Mouse (Mus musculus): ENCODE data around the gene Slc23a2. TPM values are rescaled to one million over a fixed set of nuclear protein-coding genes. Genes with fewer than 3 reads are reported as not detected.

Gene Slc23a2
- polyA plus RNA-seq, 1 experiment from 2014 or later, result 19.3 TPM

DNA sequence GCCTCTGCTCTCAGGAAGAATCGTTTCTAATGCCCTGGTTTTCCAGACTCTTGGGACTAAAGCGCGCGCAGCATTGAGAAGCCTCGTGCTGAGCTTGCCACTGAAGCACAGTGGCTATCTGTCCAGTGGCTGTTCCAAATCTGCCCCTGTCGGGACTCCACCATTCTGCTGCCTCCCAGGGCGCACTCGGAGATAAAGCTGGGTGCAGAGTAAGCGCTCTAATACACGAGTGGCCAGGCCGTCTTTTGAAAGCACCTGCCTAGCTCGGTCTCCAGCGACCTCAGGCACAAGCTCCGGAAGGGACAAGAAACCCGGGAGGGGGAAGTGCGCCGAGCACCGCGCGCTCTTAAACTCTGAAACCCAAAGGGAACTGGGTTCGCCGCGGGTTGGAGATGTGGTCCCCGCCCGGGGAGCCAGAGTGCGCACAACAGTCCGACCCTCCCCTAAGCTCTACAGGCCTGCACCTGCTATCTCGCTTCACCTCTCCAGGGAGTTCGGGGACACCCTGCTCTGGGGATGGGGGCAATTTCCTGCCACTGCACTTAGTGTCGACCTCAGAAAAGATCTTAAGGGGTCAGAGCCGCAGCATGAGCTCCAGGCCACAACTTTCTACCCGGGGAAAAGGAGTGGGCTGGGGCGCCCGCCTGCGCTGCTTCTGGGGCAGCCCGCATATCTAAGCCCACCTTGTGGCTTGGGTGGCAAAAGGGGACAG lies 115.9 kb downstream of the Slc23a2 start:
- H3K27me3 ChIP-seq (replicated peaks; ENCODE audit: control insufficient read depth, insufficient read depth, low read length), result no peaks in the 10 kb centered on the region
- H3K4me1 ChIP-seq (ENCODE audit: control insufficient read depth, insufficient read depth, low read length), result peaks cover 16% of the 10 kb centered on the region; the same call in 1 of the 2 replicates
- H3K4me3 ChIP-seq (ENCODE audit: low read depth, low read length), result peak overlapping the region; percentile 63
- H3K9ac ChIP-seq (ENCODE audit: low read length), result peak overlapping the region; percentile 77
- ATAC-seq, result peak; percentile 35
- H3K36me3 ChIP-seq (ENCODE audit: control insufficient read depth, insufficient read depth, low read length), result no peaks in the 10 kb centered on the region
- DNase-seq (ENCODE audit: low spot score), result peak; percentile 38
- H3K4me2 ChIP-seq (ENCODE audit: low read length), result peak overlapping the region; percentile 63
- no peaks in the 10 kb centered on the region for H3K9me3 ChIP-seq (replicated peaks; ENCODE audit: control insufficient read depth, low read length)
- peak overlapping the region; percentile 40; the same call in 1 of the 2 replicates for H3K27ac ChIP-seq (ENCODE audit: low read depth, low read length)
- WGBS, result under 1% methylated on average over 36 of the region's 36 CpGs

DNA sequence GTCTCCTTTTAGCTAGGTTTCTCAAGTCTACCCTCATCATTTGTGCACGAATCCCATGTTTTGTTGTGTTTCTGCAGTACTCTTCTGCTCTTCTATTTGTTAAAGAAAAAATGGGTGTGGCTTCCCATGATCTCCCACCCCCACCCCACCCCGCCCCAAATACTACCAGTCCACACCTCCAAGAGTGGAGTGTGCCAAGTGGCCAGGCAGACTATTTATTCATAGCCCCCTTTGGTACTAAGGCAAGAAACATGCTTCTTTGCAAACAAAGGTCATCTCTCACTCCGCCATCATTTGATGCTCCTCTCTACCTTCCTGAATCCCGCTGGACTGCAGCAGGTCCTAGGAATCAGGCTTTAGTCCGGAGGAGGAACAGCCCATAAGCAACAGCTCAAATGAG lies 116.8 kb downstream of the Slc23a2 start:
- peak overlapping the region; percentile 77 for H3K9ac ChIP-seq (ENCODE audit: low read length)
- WGBS, result 32% methylated on average over 5 of the region's 5 CpGs

DNA sequence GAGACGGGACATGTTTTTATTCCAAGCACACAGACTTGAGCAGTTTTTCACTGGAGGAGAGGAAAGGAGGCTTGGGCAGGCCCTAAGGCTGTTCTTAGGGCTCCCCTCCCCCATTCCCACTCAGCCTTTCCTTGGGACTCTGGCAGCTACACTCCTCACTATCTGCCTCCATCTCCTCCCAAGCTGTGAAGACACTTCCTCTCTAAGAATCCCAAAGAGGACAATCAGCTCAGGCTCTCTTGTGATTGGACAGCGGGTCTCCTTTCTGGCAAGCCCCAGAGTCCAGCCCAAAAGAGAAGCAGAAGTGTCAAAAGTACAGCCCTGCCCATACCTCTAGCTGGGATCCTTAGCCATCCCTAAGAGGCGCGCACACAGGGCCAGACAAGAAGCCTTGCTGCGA lies 117.5 kb downstream of the Slc23a2 start:
- DNase-seq (ENCODE audit: low spot score), result no peak

More for the DNA sequence above, 116.8 kb downstream of the Slc23a2 start:
- ATAC-seq, result no peak
- Histone ChIP-seq H3K4me3 (ENCODE audit: low read depth, low read length) (peak overlapping the region; percentile 63), H3K36me3 (ENCODE audit: control insufficient read depth, insufficient read depth, low read length) (no peaks in the 10 kb centered on the region), H3K4me1 (ENCODE audit: control insufficient read depth, insufficient read depth, low read length) (peaks cover 16% of the 10 kb centered on the region; the same call in 1 of the 2 replicates), H3K9me3 (replicated peaks; ENCODE audit: control insufficient read depth, low read length) (no peaks in the 10 kb centered on the region), H3K4me2 (ENCODE audit: low read length) (peak overlapping the region; percentile 63), H3K27me3 (replicated peaks; ENCODE audit: control insufficient read depth, insufficient read depth, low read length) (no peaks in the 10 kb centered on the region), H3K27ac (ENCODE audit: low read depth, low read length) (no peak overlapping the region)
- DNase-seq (ENCODE audit: low spot score), result no peak

DNA sequence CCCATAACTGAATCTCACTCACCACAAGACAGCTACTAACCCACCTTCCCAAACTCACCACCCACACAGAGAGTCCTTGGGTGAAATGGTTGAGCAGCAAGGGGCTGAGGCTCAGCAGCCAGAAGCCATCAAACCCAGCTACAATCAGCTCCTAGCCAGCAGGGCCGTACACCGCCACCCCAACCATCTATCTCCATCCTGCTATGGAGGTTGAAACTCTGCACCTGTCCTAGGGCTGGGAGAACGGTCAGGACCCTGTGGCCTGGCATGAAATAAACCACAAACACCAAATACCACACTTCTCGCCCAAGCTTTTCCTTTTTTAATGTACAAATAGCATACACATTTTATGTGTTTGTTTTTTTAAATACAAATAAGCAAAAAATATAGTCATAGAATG lies 120.9 kb downstream of the Slc23a2 start:
- 91% methylated on average over 4 of the region's 4 CpGs for WGBS
- H3K9ac ChIP-seq (ENCODE audit: low read length), result no peak overlapping the region
- H3K9me3 ChIP-seq (replicated peaks; ENCODE audit: control insufficient read depth, low read length), result no peaks in the 10 kb centered on the region
- H3K27me3 ChIP-seq (replicated peaks; ENCODE audit: control insufficient read depth, insufficient read depth, low read length), result no peaks in the 10 kb centered on the region
- ATAC-seq, result no peak
- H3K4me2 ChIP-seq (ENCODE audit: low read length), result no peak overlapping the region
- DNase-seq (ENCODE audit: low spot score), result no peak
- H3K27ac ChIP-seq (ENCODE audit: low read depth, low read length), result no peak overlapping the region
- no peak overlapping the region for H3K4me3 ChIP-seq (ENCODE audit: low read depth, low read length)
- H3K4me1 ChIP-seq (ENCODE audit: control insufficient read depth, insufficient read depth, low read length), result peaks cover 8% of the 10 kb centered on the region; the same call in 1 of the 2 replicates
- no peaks in the 10 kb centered on the region for H3K36me3 ChIP-seq (ENCODE audit: control insufficient read depth, insufficient read depth, low read length)

More for the DNA sequence above, 117.5 kb downstream of the Slc23a2 start:
- Histone ChIP-seq H3K27me3 (replicated peaks; ENCODE audit: control insufficient read depth, insufficient read depth, low read length) (no peaks in the 10 kb centered on the region), H3K4me1 (ENCODE audit: control insufficient read depth, insufficient read depth, low read length) (peaks cover 16% of the 10 kb centered on the region; the same call in 1 of the 2 replicates), H3K4me3 (ENCODE audit: low read depth, low read length) (no peak overlapping the region), H3K9me3 (replicated peaks; ENCODE audit: control insufficient read depth, low read length) (no peaks in the 10 kb centered on the region), H3K36me3 (ENCODE audit: control insufficient read depth, insufficient read depth, low read length) (no peaks in the 10 kb centered on the region), H3K9ac (ENCODE audit: low read length) (no peak overlapping the region), H3K4me2 (ENCODE audit: low read length) (peak overlapping the region; percentile 63), H3K27ac (ENCODE audit: low read depth, low read length) (no peak overlapping the region)
- WGBS, result 58% methylated on average over 5 of the region's 5 CpGs
- no peak for ATAC-seq

DNA sequence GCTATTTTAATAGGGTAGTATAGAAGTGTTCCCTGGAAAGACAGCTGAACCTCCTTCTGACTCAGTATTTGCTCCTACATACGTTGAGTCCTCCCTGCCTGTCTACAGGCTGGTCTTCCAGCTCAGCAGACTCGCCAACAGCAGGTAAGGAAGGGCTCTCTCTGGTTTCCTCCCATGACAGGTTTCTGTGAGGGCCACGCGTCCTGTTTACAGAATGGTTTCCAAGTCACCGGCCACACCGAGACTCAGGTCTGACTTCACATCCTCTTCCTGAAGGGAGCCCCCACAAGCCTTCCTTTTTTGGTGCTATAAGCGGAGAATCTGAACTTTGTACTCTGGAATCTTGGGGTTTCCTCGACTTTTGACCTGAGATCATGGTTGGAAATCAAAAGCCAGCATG lies 122.3 kb downstream of the Slc23a2 start:
- DNase-seq (ENCODE audit: low spot score), result no peak
- H3K27ac ChIP-seq (ENCODE audit: low read depth, low read length), result no peak overlapping the region
- no peaks in the 10 kb centered on the region for H3K9me3 ChIP-seq (replicated peaks; ENCODE audit: control insufficient read depth, low read length)
- ATAC-seq, result no peak
- H3K4me1 ChIP-seq (ENCODE audit: control insufficient read depth, insufficient read depth, low read length), result peaks cover 1% of the 10 kb centered on the region; the same call in 1 of the 2 replicates
- H3K9ac ChIP-seq (ENCODE audit: low read length), result no peak overlapping the region
- H3K4me2 ChIP-seq (ENCODE audit: low read length), result no peak overlapping the region
- no peaks in the 10 kb centered on the region for H3K27me3 ChIP-seq (replicated peaks; ENCODE audit: control insufficient read depth, insufficient read depth, low read length)
- 91% methylated on average over 8 of the region's 8 CpGs for WGBS
- H3K4me3 ChIP-seq (ENCODE audit: low read depth, low read length), result no peak overlapping the region
- H3K36me3 ChIP-seq (ENCODE audit: control insufficient read depth, insufficient read depth, low read length), result no peaks in the 10 kb centered on the region

DNA sequence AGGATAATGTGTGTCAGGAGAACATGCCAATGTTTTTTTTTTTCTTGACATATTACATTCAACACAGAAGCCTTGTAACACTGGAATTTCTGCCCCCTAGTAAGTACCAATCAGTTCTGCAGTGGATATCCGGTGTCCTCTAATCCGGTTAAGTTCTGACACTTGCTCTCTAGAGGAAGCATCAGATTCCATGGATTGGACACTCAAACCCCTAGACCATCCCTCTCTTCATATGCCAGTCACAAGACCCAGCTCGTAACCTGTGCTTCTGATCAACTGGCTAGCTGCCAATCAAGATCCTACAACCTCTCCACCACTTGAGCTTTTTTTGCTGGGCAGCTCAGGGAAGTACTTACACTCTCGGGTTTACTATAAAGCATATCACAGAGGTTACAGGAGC lies 123.3 kb downstream of the Slc23a2 start:
- H3K27me3 ChIP-seq (replicated peaks; ENCODE audit: control insufficient read depth, insufficient read depth, low read length), result no peaks in the 10 kb centered on the region
- no peak overlapping the region for H3K4me3 ChIP-seq (ENCODE audit: low read depth, low read length)
- no peak overlapping the region for H3K9ac ChIP-seq (ENCODE audit: low read length)
- H3K9me3 ChIP-seq (replicated peaks; ENCODE audit: control insufficient read depth, low read length), result no peaks in the 10 kb centered on the region
- no peaks in the 10 kb centered on the region for H3K36me3 ChIP-seq (ENCODE audit: control insufficient read depth, insufficient read depth, low read length)
- DNase-seq (ENCODE audit: low spot score) (no peak), ATAC-seq (no peak)
- no peaks in the 10 kb centered on the region for H3K4me1 ChIP-seq (ENCODE audit: control insufficient read depth, insufficient read depth, low read length)
- H3K27ac ChIP-seq (ENCODE audit: low read depth, low read length), result no peak overlapping the region
- H3K4me2 ChIP-seq (ENCODE audit: low read length), result no peak overlapping the region
- 86% methylated on average over 4 of the region's 4 CpGs for WGBS

DNA sequence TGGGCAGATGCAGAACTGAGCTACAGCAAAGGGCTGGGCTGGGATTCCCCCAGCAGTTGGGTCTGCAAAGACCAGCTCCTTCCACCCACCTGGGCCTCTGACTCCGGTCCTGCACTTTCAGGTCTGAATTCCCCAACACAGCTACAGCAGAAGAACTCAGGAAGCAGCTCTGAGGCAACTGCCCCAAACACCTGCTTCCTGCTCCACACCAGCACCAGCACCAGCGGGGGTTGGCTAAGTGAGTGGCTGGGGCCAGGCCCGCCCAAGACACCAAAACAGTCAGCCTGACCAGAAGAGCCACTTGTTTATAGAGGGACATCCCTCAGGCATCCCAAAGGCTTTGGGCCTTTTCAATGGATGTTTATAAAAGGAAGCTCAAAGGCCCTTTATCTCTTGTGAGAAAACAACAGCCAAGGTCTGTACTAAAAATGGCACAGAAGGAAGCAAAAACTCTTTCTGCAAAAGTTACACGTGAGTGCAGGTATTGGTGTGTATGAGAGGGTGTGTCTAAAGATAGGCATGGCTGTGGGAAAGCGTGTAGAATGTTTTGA lies 123.8 kb downstream of the Slc23a2 start:
- Histone ChIP-seq H3K27me3 (replicated peaks; ENCODE audit: control insufficient read depth, insufficient read depth, low read length) (no peaks in the 10 kb centered on the region), H3K36me3 (ENCODE audit: control insufficient read depth, insufficient read depth, low read length) (no peaks in the 10 kb centered on the region), H3K4me3 (ENCODE audit: low read depth, low read length) (no peak overlapping the region), H3K9ac (ENCODE audit: low read length) (no peak overlapping the region), H3K4me1 (ENCODE audit: control insufficient read depth, insufficient read depth, low read length) (no peaks in the 10 kb centered on the region), H3K27ac (ENCODE audit: low read depth, low read length) (no peak overlapping the region), H3K4me2 (ENCODE audit: low read length) (no peak overlapping the region), H3K9me3 (replicated peaks; ENCODE audit: control insufficient read depth, low read length) (no peaks in the 10 kb centered on the region)
- 84% methylated on average over 5 of the region's 5 CpGs for WGBS
- DNase-seq (ENCODE audit: low spot score) (no peak), ATAC-seq (no peak)

DNA sequence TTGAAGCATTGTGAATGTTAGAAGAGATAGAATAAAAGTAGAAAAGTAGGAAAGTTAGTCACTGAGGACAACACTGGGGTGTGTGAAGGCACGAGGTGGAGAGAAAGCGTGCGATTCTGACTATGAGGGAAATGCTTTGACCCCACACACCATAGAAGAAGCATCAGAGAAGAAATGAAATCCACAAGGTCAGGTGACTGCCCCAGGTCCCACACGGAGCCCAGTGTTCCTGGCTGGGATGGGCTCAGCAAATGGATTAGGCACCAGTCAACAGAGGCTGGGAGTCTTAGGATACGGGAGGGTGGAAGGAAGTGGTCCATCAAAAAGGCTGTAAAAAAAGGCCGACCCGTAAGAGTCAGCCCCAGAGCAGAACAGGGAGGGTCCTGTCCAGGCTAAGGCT lies 124.5 kb downstream of the Slc23a2 start:
- no peak for DNase-seq (ENCODE audit: low spot score)
- WGBS, result 86% methylated on average over 7 of the region's 7 CpGs

DNA sequence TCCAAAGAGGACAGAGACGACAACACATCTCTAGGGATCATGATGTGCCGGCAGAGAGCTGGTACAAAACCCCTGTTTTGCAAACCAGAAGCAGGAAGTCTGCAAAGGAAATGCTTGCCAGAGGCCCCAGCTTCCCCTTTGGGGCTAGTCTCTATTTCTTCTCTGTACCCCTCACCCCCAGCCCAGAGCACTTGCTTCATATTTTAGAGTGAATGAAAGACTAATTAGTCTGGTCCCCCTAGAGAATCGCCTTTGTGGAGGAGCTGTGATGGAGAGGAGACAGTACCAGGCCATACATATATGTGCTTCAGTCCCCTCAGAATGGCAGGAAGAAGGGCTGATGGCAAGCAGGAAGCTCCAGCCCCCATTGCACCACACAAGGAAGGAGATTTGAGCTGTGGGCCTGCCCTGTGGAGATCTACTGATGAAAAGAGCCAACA lies 125.5 kb downstream of the Slc23a2 start:
- H3K4me3 ChIP-seq (ENCODE audit: low read depth, low read length), result no peak overlapping the region
- H3K4me2 ChIP-seq (ENCODE audit: low read length), result no peak overlapping the region
- WGBS, result 87% methylated on average over 3 of the region's 3 CpGs
- H3K9me3 ChIP-seq (replicated peaks; ENCODE audit: control insufficient read depth, low read length), result no peaks in the 10 kb centered on the region
- H3K27ac ChIP-seq (ENCODE audit: low read depth, low read length), result no peak overlapping the region
- no peak overlapping the region for H3K9ac ChIP-seq (ENCODE audit: low read length)
- no peaks in the 10 kb centered on the region for H3K27me3 ChIP-seq (replicated peaks; ENCODE audit: control insufficient read depth, insufficient read depth, low read length)
- ATAC-seq (no peak), DNase-seq (ENCODE audit: low spot score) (no peak)
- no peaks in the 10 kb centered on the region for H3K4me1 ChIP-seq (ENCODE audit: control insufficient read depth, insufficient read depth, low read length)
- H3K36me3 ChIP-seq (ENCODE audit: control insufficient read depth, insufficient read depth, low read length), result no peaks in the 10 kb centered on the region

More for the DNA sequence above, 124.5 kb downstream of the Slc23a2 start:
- Histone ChIP-seq H3K27me3 (replicated peaks; ENCODE audit: control insufficient read depth, insufficient read depth, low read length) (no peaks in the 10 kb centered on the region), H3K4me1 (ENCODE audit: control insufficient read depth, insufficient read depth, low read length) (no peaks in the 10 kb centered on the region), H3K4me2 (ENCODE audit: low read length) (no peak overlapping the region), H3K36me3 (ENCODE audit: control insufficient read depth, insufficient read depth, low read length) (no peaks in the 10 kb centered on the region), H3K9me3 (replicated peaks; ENCODE audit: control insufficient read depth, low read length) (no peaks in the 10 kb centered on the region), H3K9ac (ENCODE audit: low read length) (no peak overlapping the region), H3K4me3 (ENCODE audit: low read depth, low read length) (no peak overlapping the region), H3K27ac (ENCODE audit: low read depth, low read length) (no peak overlapping the region)
- no peak for ATAC-seq
